Mouse (Mus musculus) limb, embryonic 13.5 days (tissue): Measurements from ENCODE around the gene D11Wsu47e. TPM values are rescaled to one million over a fixed set of nuclear protein-coding genes. Genes with fewer than 3 reads are reported as not detected.
A peak's percentile ranks its signal among the peaks of the same experiment; 100 is the strongest.
"Not testable (repeated sequence)": the region's sequence is repeated elsewhere in the genome, so short reads cannot be mapped to it uniquely, and the experiment has no call there.

Source experiments
- ATAC-seq: fragments of 200-750 bp; cut with Nextera tagmentation; 2 replicates; pipeline ENCODE4 v1.8.0; 2017; ENCODE audit warnings: low read depth, moderate number of reproducible peaks, moderate TSS enrichment; ENCODE audit not compliant: low FRiP score
- H3K27ac ChIP-seq: fragments of 300-500 bp; sonication (generic); 2 replicates; pipeline ENCODE4 v1.5.1; 2015; ENCODE audit warnings: inconsistent platforms, mild to moderate bottlenecking, moderate library complexity
- H3K27me3 ChIP-seq: fragments of 300-500 bp; sonication (generic); 2 replicates; pipeline ENCODE4 v1.6.1; 2015; ENCODE audit warnings: mild to moderate bottlenecking, inconsistent platforms
- H3K36me3 ChIP-seq: fragments of 300-500 bp; sonication (generic); 2 replicates; pipeline ENCODE4 v1.6.1; 2015; ENCODE audit warnings: inconsistent platforms, mild to moderate bottlenecking, moderate library complexity
- H3K4me1 ChIP-seq: fragments of 300-500 bp; sonication (generic); 2 replicates; pipeline ENCODE4 v1.6.1; 2015; ENCODE audit warnings: inconsistent platforms
- H3K4me2 ChIP-seq: fragments of 300-500 bp; sonication (generic); replicated peaks from 2 replicates; pipeline ENCODE4 v1.6.1; 2015; ENCODE audit warnings: inconsistent platforms, mild to moderate bottlenecking, moderate library complexity
- H3K4me3 ChIP-seq: fragments of 300-500 bp; sonication (generic); 2 replicates; pipeline ENCODE4 v1.5.1; 2015; ENCODE audit warnings: moderate library complexity, mild to moderate bottlenecking, inconsistent platforms
- H3K9ac ChIP-seq: fragments of 300-500 bp; sonication (generic); 2 replicates; pipeline ENCODE4 v1.6.1; 2015; ENCODE audit warnings: mild to moderate bottlenecking, inconsistent platforms
- H3K9me3 ChIP-seq: fragments of 300-500 bp; sonication (generic); 2 replicates; pipeline ENCODE4 v1.6.1; 2016; ENCODE audit warnings: inconsistent platforms
- WGBS: fragments of 180-500 bp; shearing (Covaris S2); methylation state at CpG from one replicate; pipeline ENCODE4 v1.1.7; 2015; 5-methylcytosine and 5-hydroxymethylcytosine counted together
- polyA plus RNA-seq: library from polyadenylated mRNA; unstranded; fragments of >200 nt; fragmentation: Nextera tagmentation; extraction: Ambion mirVana; gene quantifications from 2 replicates; pipeline ENCODE4 v1.2.1, GENCODE M21; 2015

D11Wsu47e gene
- polyA plus RNA-seq, 1 experiment from 2014 or later = 22.7 TPM

DNA sequence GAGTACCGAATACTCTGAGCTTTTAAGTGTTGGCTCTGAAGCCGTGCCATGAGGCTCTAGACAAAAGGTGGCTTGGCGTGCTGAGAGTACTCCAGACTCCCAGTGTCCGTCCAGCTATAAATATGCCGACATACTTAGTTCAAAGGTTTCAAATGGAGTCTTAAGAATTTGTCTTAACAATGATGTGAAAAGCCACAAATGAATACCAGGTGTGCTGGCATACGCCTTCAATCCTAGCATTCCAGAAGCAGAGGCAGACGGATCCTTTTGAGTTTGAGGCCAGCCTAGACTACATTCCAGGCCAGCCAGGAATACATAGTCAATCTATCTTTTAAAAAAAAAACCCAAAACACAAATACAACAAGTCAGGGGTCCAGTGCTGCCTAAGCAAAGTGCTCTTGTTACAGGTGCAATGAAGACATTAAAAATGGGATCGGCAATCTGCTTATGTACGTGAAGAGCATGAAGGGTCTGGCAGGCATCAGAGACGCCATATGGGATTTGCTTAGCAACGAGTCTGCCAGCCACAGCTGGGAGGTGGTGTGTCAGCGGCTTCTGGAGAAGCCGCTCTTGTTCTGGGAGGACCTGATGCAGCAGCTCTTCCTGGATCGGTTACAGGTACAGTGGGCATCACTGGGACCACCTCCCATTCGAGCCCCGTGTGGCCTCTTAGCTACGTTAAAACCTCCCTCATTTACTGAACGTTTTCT, 29.5 kb upstream of the D11Wsu47e start:
- Histone ChIP-seq H3K4me2 (no peak overlapping the region), H3K9me3 (no peaks in the 10 kb centered on the region), H3K4me1 (peaks cover 49% of the 10 kb centered on the region), H3K9ac (no peak overlapping the region), H3K27me3 (no peaks in the 10 kb centered on the region), H3K4me3 (no peak overlapping the region), H3K36me3 (peaks cover 80% of the 10 kb centered on the region), H3K27ac (peak overlapping the region; percentile 83)
- WGBS = 32% methylated on average over 18 of the region's 18 CpGs
- no peak for ATAC-seq

DNA sequence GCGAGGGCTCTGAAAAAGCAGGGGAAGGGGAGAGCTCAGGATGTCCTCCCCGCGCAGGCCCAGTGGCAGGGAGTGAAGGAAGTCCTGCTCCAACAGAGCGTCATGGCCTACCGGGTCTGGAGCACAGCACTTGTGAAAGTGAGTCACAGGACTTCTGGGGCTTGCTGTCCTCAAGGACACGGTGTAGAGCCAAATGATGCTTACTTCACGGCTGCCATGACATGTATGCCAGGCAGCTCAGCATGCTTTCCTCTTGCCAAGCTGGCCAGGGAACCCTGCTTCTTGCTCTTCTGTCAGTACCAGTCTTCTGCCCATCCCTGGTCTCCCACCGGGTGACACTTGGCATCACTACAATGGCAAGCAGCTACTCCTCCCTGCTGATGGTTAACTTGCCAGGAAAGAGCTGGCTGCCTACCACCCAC, 27.7 kb upstream of the D11Wsu47e start:
- WGBS = 91% methylated on average over 8 of the region's 8 CpGs
- H3K4me1 ChIP-seq = peaks cover 33% of the 10 kb centered on the region
- no peak overlapping the region for H3K4me2 ChIP-seq
- ATAC-seq = no peak
- H3K27ac ChIP-seq = no peak overlapping the region
- H3K9me3 ChIP-seq = no peaks in the 10 kb centered on the region
- H3K4me3 ChIP-seq = no peak overlapping the region
- no peaks in the 10 kb centered on the region for H3K27me3 ChIP-seq
- H3K9ac ChIP-seq = no peak overlapping the region
- peaks cover 98% of the 10 kb centered on the region for H3K36me3 ChIP-seq

- Histone ChIP-seq H3K9ac (no peak overlapping the region), H3K4me1 (peaks cover 26% of the 10 kb centered on the region), H3K9me3 (no peaks in the 10 kb centered on the region), H3K27ac (no peak overlapping the region), H3K4me3 (no peak overlapping the region), H3K27me3 (no peaks in the 10 kb centered on the region), H3K4me2 (no peak overlapping the region), H3K36me3 (peaks cover 99% of the 10 kb centered on the region)
- WGBS = 66% methylated on average over 4 of the region's 4 CpGs
- no peak for ATAC-seq
Observed at GRCm38 (mm10) chr11:113657221-113657620, 27.0 kb upstream of the D11Wsu47e start.

DNA sequence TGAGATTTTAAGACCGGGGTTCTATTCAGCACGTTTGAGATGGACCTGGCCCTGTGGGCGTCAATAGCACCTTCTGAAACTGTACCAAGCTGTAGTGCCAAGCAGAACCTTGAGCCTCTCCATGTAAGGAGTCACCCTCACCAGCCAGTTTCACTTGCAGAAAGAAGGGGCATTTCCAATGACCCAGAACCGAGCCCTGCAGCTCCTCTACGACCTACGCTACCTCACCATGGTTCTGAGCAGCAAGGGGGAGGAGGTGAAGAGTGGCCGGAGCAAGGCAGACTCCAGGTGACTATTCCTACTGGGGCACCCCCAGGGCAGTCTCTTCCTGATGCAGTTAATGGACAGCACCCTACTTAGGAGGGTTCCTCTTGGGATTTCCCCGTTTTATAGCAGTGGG, 25.9 kb upstream of the D11Wsu47e start:
- no peaks in the 10 kb centered on the region for H3K9me3 ChIP-seq
- H3K36me3 ChIP-seq = peaks cover 97% of the 10 kb centered on the region
- no peak for ATAC-seq
- H3K27ac ChIP-seq = no peak overlapping the region
- no peaks in the 10 kb centered on the region for H3K27me3 ChIP-seq
- no peak overlapping the region for H3K4me3 ChIP-seq
- H3K4me2 ChIP-seq = no peak overlapping the region
- WGBS = 85% methylated on average over 8 of the region's 8 CpGs
- H3K9ac ChIP-seq = no peak overlapping the region; the same call in 1 of the 2 replicates
- peaks cover 24% of the 10 kb centered on the region for H3K4me1 ChIP-seq

DNA sequence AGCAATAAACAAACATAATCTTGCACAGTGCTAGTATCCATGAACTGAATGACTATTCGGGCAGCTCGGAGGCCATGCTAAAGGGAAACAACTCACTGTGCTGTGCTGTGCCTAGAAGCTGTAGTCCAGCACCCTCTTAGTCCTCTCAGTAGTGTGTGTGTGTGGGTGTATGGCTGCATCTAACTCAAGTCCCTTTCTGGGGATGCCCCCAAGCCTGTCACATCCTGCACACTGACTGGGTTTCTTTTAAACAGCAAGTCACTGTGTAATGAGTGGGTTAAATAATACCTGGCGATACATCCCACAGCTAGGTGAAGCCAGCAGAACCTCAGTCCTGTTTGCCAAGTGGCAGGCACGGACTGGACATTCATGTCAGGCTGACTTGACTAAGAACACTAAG, 25.4 kb upstream of the D11Wsu47e start:
- Histone ChIP-seq H3K27ac (no peak overlapping the region), H3K9ac (no peak overlapping the region; the same call in 1 of the 2 replicates), H3K4me3 (no peak overlapping the region), H3K9me3 (no peaks in the 10 kb centered on the region), H3K36me3 (peaks cover 97% of the 10 kb centered on the region), H3K4me2 (no peak overlapping the region), H3K4me1 (peaks cover 20% of the 10 kb centered on the region), H3K27me3 (no peaks in the 10 kb centered on the region)
- ATAC-seq = no peak; the same call in 1 of the 2 replicates
- WGBS = 80% methylated on average over 4 of the region's 4 CpGs

DNA sequence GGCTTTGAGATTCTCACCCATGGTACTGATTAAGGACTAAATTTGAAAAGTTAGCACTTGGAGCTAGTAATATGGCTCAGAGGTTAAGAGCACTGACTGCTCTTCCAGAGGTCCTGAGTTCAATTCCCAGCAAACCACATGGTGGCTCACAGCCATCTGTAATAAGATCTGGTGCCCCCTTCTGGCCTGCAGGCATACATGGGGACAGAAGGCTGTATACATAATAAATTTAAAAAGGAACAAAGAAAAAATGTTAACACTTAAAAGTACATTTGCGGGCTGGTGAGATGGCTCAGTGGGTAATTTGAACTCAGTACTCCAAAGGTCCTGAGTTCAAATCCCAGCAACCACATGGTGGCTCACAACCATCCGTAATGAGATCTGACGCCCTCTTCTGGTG, 24.0 kb upstream of the D11Wsu47e start:
- H3K4me2 ChIP-seq, H3K4me1 ChIP-seq, H3K9ac ChIP-seq, H3K27me3 ChIP-seq, H3K4me3 ChIP-seq, H3K9me3 ChIP-seq, H3K27ac ChIP-seq, ATAC-seq: not testable (repeated sequence)
- WGBS = 94% methylated on average over 3 of the region's 3 CpGs
- peaks cover 92% of the 10 kb centered on the region for H3K36me3 ChIP-seq

- Histone ChIP-seq H3K9ac (no peak overlapping the region), H3K36me3 (peaks cover 84% of the 10 kb centered on the region), H3K9me3 (no peaks in the 10 kb centered on the region), H3K4me2 (no peak overlapping the region), H3K27ac (no peak overlapping the region), H3K27me3 (no peaks in the 10 kb centered on the region), H3K4me3 (no peak overlapping the region), H3K4me1 (0 out of 2 replicates have a peak, but pooled peaks cover under 1% of the 10 kb centered on the region)
- ATAC-seq = no peak
- WGBS = 89% methylated on average over 11 of the region's 11 CpGs
Observed at GRCm38 (mm10) chr11:113660940-113661339, 23.3 kb upstream of the D11Wsu47e start.

DNA sequence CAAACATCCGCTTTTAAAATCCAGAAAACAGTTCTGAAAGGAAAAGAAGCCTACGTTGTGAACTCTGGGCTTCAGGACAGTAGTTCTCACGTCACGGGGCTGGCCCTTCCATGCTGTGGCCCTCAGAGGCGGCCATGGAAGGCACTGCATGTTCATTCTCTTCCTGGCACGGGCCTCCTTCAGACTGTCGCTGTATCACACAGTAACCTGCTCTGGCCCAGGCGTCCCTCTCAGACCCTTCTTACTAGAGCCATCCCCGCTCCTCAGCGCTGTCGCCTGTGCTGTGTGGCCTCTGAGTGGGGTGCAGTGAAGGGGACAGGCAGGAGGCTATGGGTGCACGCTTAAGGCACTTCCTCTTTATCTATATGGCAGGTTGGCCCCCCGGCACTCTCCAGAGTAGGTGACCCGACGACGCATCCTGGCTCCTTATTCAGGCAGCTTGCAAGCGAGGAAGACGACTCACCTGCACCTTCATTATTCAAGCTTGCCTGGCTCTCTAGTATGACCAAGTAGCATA, 22.3 kb upstream of the D11Wsu47e start:
- Histone ChIP-seq H3K4me3 (no peak overlapping the region), H3K4me2 (no peak overlapping the region), H3K36me3 (peaks cover 79% of the 10 kb centered on the region), H3K27me3 (no peaks in the 10 kb centered on the region), H3K27ac (no peak overlapping the region), H3K4me1 (peaks cover 7% of the 10 kb centered on the region), H3K9me3 (no peaks in the 10 kb centered on the region), H3K9ac (no peak overlapping the region)
- ATAC-seq = no peak
- WGBS = 93% methylated on average over 18 of the region's 18 CpGs

DNA sequence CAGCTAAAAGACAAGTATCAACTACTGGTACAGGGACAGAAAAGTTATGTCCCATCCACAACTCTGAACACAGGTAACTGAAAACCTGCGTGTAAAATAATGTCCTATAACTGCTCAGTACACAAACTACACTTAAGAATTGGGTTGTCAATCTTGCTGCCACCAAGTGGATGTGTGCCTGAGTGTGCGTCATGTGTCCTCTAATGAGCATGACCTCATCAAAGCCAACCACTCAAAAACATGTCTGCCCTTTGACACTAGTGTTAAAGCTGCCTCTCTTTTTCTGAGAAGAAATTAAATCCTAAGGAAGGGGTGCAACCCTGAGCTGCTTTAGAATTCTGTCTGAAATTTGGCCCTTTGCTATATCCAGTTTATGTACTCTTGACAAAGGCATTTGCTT, 19.9 kb upstream of the D11Wsu47e start:
- H3K36me3 ChIP-seq = peaks cover 76% of the 10 kb centered on the region
- H3K4me1 ChIP-seq = peaks cover 14% of the 10 kb centered on the region
- no peaks in the 10 kb centered on the region for H3K27me3 ChIP-seq
- 83% methylated on average over 2 of the region's 2 CpGs for WGBS
- H3K27ac ChIP-seq = no peak overlapping the region
- H3K9me3 ChIP-seq = no peaks in the 10 kb centered on the region
- no peak overlapping the region for H3K4me3 ChIP-seq
- no peak overlapping the region for H3K4me2 ChIP-seq
- ATAC-seq = no peak
- no peak overlapping the region for H3K9ac ChIP-seq

GRCm38 (mm10) chr11:113666205-113666604, 18.0 kb upstream of the D11Wsu47e start:
- ATAC-seq = no peak
- Histone ChIP-seq H3K36me3 (peaks cover 72% of the 10 kb centered on the region), H3K4me2 (no peak overlapping the region), H3K27me3 (no peaks in the 10 kb centered on the region), H3K9me3 (no peaks in the 10 kb centered on the region), H3K27ac (no peak overlapping the region), H3K9ac (no peak overlapping the region), H3K4me1 (peaks cover 14% of the 10 kb centered on the region), H3K4me3 (no peak overlapping the region)
- 73% methylated on average over 6 of the region's 6 CpGs for whole genome bisulfite sequencing

DNA sequence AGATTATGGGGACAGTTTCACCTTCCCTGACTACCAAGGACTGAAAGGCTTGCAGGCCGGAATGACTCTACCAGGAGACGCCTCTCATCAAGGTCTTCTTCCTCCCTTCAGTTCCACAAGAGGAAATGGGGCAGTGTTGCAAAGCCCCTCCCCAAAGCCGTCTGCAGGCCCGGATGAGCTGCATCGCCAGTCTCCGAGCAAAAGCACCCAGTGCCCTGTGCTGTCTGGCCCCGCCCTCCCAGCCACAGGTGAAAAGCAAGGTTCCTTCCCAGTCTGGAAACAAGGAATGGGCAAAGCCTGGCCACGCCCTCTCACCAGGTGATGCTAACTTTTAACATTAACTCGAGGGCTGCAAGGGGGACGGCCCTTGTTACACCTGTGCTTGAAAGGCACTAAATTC, 17.6 kb upstream of the D11Wsu47e start:
- no peak for ATAC-seq
- H3K36me3 ChIP-seq = peaks cover 72% of the 10 kb centered on the region
- no peak overlapping the region for H3K4me3 ChIP-seq

DNA sequence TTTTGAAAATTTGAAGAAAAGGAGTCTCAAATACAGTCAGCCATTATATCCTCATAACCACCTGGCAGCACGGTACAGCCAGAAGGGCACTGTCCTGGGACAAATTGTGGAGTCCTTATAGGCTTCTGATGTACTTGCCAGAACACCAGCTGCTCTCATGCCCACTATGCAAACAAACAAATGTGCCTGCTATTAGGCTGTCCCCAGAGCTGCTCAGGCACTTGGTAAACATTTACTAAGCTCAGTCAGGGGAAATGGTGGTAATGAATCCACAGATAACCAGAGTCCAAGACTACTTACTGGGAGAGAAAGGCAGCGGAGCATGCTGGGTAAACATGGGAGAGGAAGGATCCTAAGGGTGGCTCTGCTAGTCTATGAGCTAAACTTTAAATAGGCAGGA, 17.1 kb upstream of the D11Wsu47e start:
- Histone ChIP-seq H3K4me1 (peaks cover 14% of the 10 kb centered on the region), H3K9ac (no peak overlapping the region), H3K27me3 (no peaks in the 10 kb centered on the region), H3K4me2 (no peak overlapping the region), H3K9me3 (no peaks in the 10 kb centered on the region), H3K27ac (no peak overlapping the region), H3K36me3 (peaks cover 72% of the 10 kb centered on the region), H3K4me3 (no peak overlapping the region)
- WGBS = 63% methylated on average over 2 of the region's 2 CpGs
- no peak for ATAC-seq

More for the DNA sequence above, 17.6 kb upstream of the D11Wsu47e start:
- H3K9ac ChIP-seq = no peak overlapping the region
- H3K27me3 ChIP-seq = no peaks in the 10 kb centered on the region
- 53% methylated on average over 10 of the region's 10 CpGs for WGBS
- no peak overlapping the region for H3K27ac ChIP-seq
- H3K9me3 ChIP-seq = no peaks in the 10 kb centered on the region
- H3K4me1 ChIP-seq = peaks cover 14% of the 10 kb centered on the region
- H3K4me2 ChIP-seq = no peak overlapping the region

DNA sequence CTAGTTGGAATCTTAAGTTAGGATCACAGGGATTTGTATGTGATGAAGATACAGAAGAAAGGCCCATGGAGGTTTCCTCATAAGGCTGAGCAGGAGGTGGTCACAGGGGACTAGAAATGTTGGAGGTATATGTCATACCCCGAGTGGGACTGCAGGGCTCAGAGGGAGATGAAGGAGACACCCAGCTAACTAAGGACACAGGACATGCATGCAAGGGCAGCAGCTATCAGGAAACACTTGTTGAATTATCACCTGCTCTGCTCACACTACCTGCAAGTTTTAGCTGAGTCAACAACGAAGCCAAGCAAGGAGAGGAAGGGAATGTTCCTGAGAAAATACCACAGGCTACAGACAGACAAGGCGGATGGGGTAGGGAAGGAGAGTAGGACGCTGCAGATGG, 16.5 kb upstream of the D11Wsu47e start:
- Histone ChIP-seq H3K9ac (no peak overlapping the region), H3K4me3 (no peak overlapping the region), H3K27ac (no peak overlapping the region), H3K4me1 (peaks cover 14% of the 10 kb centered on the region), H3K9me3 (no peaks in the 10 kb centered on the region), H3K36me3 (peaks cover 73% of the 10 kb centered on the region), H3K27me3 (no peaks in the 10 kb centered on the region), H3K4me2 (no peak overlapping the region)
- ATAC-seq = no peak
- 84% methylated on average over 4 of the region's 4 CpGs for WGBS
